Mouse (Mus musculus) inflammation-experienced regulatory T-cells (primary cell): ENCODE results near the gene Mia. TPM values are rescaled to one million over a fixed set of nuclear protein-coding genes. Genes with fewer than 3 reads are reported as not detected.

Experiments used
- polyA plus RNA-seq, 2 experiments: library from polyadenylated mRNA; unstranded; fragments of 100-300 nt; shearing (Covaris generic); gene quantifications; one replicate each; pipeline ENCODE4 v1.2.1; 2017

The Mia gene
- under 1 TPM; 0.42 to 0.97 TPM for polyA plus RNA-seq

DNA sequence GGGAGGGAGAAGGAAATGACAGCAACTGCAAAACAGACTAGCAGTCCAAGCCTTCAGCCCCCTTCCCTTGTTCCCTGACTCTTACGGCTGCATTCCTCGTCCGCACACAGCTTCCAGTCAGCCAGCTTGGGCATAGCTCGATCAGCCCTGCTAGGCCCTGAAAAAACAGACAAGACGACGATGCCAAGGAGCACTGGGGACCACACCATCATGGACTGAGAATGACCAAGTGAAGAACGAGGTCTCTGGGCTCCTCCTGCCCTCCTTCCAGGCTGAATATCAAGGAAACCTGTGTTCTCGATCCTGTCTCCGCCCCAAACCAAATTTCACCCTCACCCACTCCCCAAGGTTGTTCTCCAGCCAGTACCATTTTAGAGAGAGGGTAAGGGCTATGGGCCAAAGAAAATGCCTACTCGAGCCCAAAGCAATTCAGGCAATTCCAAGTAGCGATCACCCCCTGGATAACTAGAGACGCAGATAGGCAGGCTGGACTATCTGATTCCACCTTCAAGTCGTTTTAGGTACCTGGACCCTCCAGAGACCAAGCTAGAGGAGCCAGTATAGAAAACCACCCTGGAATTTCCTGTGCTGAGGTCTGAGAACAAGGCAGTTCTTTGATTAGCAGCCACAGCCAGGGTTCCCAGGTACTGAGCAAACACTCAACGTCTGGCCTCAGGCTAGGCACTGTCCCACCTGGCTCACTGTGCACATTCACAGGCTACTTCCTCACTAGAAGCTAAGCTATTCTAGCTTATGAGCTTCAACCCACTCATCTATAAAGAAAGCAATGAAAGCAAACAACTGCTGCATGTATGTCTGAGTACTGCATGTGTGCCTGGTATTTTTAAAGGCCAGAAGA, at the start of gene Mia, which contains the start of gene Gm21983:
TSS of gene Mia (minus strand) at position 321 of the 859 bp plus-strand sequence.
TSS of gene Gm21983 (minus strand) at position 250 of the 859 bp plus-strand sequence.

DNA sequence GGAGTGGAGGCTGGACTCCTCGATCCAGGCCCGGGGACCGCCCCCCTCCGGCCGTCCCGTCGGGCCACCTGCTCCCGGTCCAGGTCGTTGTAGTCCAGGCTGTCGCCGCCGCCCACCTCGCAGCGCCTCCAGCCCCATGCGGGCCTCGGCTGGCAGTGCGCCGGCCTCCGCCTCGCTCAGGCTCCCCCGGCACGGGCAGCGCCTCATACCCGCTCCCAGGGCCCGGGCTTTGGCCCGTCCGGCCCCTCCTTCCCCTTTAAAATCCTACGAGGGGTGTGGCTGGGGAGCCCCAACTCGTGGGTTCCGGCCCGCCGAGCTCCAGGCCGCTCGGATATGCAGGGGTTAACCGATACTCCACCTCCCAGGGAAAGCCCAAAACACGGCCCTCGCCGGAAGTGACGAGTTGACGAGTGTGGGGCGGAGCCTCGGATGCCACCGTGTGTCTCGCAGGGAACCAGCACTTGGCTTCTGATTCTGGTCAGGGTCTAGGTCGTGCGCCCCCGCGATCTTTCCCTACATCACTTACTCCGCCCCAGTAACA, 47.4 kb upstream of the Mia start, which contains the start of gene Itpkc:
TSS of gene Itpkc (minus strand) at position 381 of the 541 bp plus-strand sequence.

GRCm38 (mm10) chr7:27195681-27196611, 15.0 kb upstream of the Mia start, which contains the start of the genes BC024978 and Snrpa:
Gene BC024978, plus strand, starts transcription at chr7:27195781.
Gene Snrpa, minus strand, starts transcription at chr7:27196271.

GRCm38 (mm10) chr7:27178324-27179216, 2.4 kb downstream of the Mia start, which contains the start of gene Rab4b:
Gene Rab4b, minus strand, starts transcription at chr7:27178896.

GRCm38 (mm10) chr7:27166614-27167474, 14.1 kb downstream of the Mia start, which contains the start of gene Egln2:
Gene Egln2, minus strand, starts transcription at chr7:27166802.

GRCm38 (mm10) chr7:27153205-27153764, 27.7 kb downstream of the Mia start, which contains the start of gene Cyp2t4:
Gene Cyp2t4, plus strand, starts transcription at chr7:27153714.

Other genes starting within 250 kb of the Mia start
- gene Cyp2a22, start 241.8 kb downstream of the Mia start, polyA plus RNA-seq, result under 1 TPM in 1 of 2 experiments, not detected in 1; 0.22 TPM
- gene Cyp2a12, start 152.1 kb downstream of the Mia start, polyA plus RNA-seq, result under 1 TPM; 0.06 to 0.28 TPM
- under 1 TPM; 0.31 to 0.57 TPM for gene Cyp2f2, start 61.2 kb downstream of the Mia start, polyA plus RNA-seq
- under 1 TPM in 1 of 2 experiments, not detected in 1; 0.16 TPM for gene Cyp2t4, start 27.4 kb downstream of the Mia start, polyA plus RNA-seq
- 10 to 100 TPM; 64.1 to 68.4 TPM for gene Egln2, start 14.4 kb downstream of the Mia start, polyA plus RNA-seq
- 100 to 1,000 TPM; 133 to 148 TPM for gene Rab4b, start 2.3 kb downstream of the Mia start, polyA plus RNA-seq
- under 1 TPM; 0.18 to 0.56 TPM for gene Gm21983, start 71 bp downstream of the Mia start, polyA plus RNA-seq
- gene BC024978, start 14.6 kb upstream of the Mia start, polyA plus RNA-seq, result 1 to 10 TPM; 1.4 to 2.9 TPM
- 100 to 1,000 TPM; 106 to 112 TPM for gene Snrpa, start 15.1 kb upstream of the Mia start, polyA plus RNA-seq
- 10 to 100 TPM in 1 of 2 experiments, 1 to 10 TPM in 1; 9.9 to 14.2 TPM for gene Itpkc, start 47.5 kb upstream of the Mia start, polyA plus RNA-seq
- 10 to 100 TPM; 17.0 to 21.4 TPM for gene Coq8b, start 51.9 kb upstream of the Mia start, polyA plus RNA-seq
- 1 to 10 TPM; 1.7 to 1.9 TPM for gene Numbl, start 77.3 kb upstream of the Mia start, polyA plus RNA-seq
- gene Ltbp4, start 156.5 kb upstream of the Mia start, polyA plus RNA-seq, result 1 to 10 TPM; 2.1 to 2.9 TPM
- gene Shkbp1, start 174.9 kb upstream of the Mia start, polyA plus RNA-seq, result 10 to 100 TPM; 86.4 to 88.1 TPM
- 1 to 10 TPM in 1 of 2 experiments, not detected in 1; 1.6 TPM for gene Gm20479, start 176.3 kb upstream of the Mia start, polyA plus RNA-seq